Mouse (Mus musculus): ENCODE results near the gene Idh3a. TPM values are rescaled to one million over a fixed set of nuclear protein-coding genes. Genes with fewer than 3 reads are reported as not detected.

The Idh3a gene
- total and polyA plus RNA-seq, 2 experiments from 2014 or later, result 407 to 840 TPM

GRCm38 (mm10) chr9:54596752-54597465 is 10.8 kb downstream of the Idh3a start:
- ATAC-seq (ENCODE audit: insufficient read depth, low read depth) (peak; percentile 85), DNase-seq (ENCODE audit: low spot score) (peak; percentile 73)
- Histone ChIP-seq H3K36me3 (replicated peaks; ENCODE audit: control insufficient read depth, insufficient read depth, low read length) (peaks cover 95% of the 10 kb centered on the region), H3K9me3 (replicated peaks; ENCODE audit: control insufficient read depth, low read length) (no peaks in the 10 kb centered on the region), H3K27me3 (ENCODE audit: control insufficient read depth, insufficient read depth, low read length) (no peaks in the 10 kb centered on the region), H3K4me3 (ENCODE audit: low read depth, low read length) (no peak overlapping the region), H3K27ac (ENCODE audit: low read depth) (peak overlapping the region; percentile 86), H3K4me2 (ENCODE audit: low read depth, low read length) (peak overlapping the region; percentile 21; the same call in 1 of the 2 replicates), H3K9ac (replicated peaks; ENCODE audit: low read depth, low read length) (peak overlapping the region; percentile 15; the same call in 1 of the 2 replicates), H3K4me1 (ENCODE audit: control insufficient read depth, insufficient read depth) (0 out of 2 replicates have a peak, but pooled peaks cover 13% of the 10 kb centered on the region)
- TF ChIP-seq CTCF (IDR thresholded peaks at IDR 0.05; ENCODE audit: low read depth) (no peak), EP300 (IDR thresholded peaks at IDR 0.05; ENCODE audit: low read depth) (no peak)
- WGBS, result 49% methylated on average over 15 of the region's 15 CpGs

- no peaks in the 10 kb centered on the region for H3K27me3 ChIP-seq (ENCODE audit: control insufficient read depth, insufficient read depth, low read length)
- no peak overlapping the region for H3K9ac ChIP-seq (replicated peaks; ENCODE audit: low read depth, low read length)
- ATAC-seq (ENCODE audit: insufficient read depth, low read depth), result no peak
- 0 out of 2 replicates have a peak, but pooled peaks cover 6% of the 10 kb centered on the region for H3K4me1 ChIP-seq (ENCODE audit: control insufficient read depth, insufficient read depth)
- WGBS, result 80% methylated on average over 2 of the region's 2 CpGs
- DNase-seq (ENCODE audit: low spot score), result no peak
- H3K4me3 ChIP-seq (ENCODE audit: low read depth, low read length), result no peak overlapping the region
- TF ChIP-seq CTCF (IDR thresholded peaks at IDR 0.05; ENCODE audit: low read depth) (no peak), EP300 (IDR thresholded peaks at IDR 0.05; ENCODE audit: low read depth) (no peak)
- no peaks in the 10 kb centered on the region for H3K9me3 ChIP-seq (replicated peaks; ENCODE audit: control insufficient read depth, low read length)
- peaks cover 67% of the 10 kb centered on the region for H3K36me3 ChIP-seq (replicated peaks; ENCODE audit: control insufficient read depth, insufficient read depth, low read length)
- no peak overlapping the region for H3K4me2 ChIP-seq (ENCODE audit: low read depth, low read length)
- no peak overlapping the region for H3K27ac ChIP-seq (ENCODE audit: low read depth)
Observed at GRCm38 (mm10) chr9:54602386-54602785, 16.3 kb downstream of the Idh3a start.

- H3K4me2 ChIP-seq (ENCODE audit: low read depth, low read length), result no peak overlapping the region
- TF ChIP-seq EP300 (IDR thresholded peaks at IDR 0.05; ENCODE audit: low read depth) (no peak), CTCF (IDR thresholded peaks at IDR 0.05; ENCODE audit: low read depth) (no peak)
- WGBS, result 83% methylated on average over 7 of the region's 7 CpGs
- peaks cover 62% of the 10 kb centered on the region for H3K36me3 ChIP-seq (replicated peaks; ENCODE audit: control insufficient read depth, insufficient read depth, low read length)
- no peak overlapping the region for H3K9ac ChIP-seq (replicated peaks; ENCODE audit: low read depth, low read length)
- H3K9me3 ChIP-seq (replicated peaks; ENCODE audit: control insufficient read depth, low read length), result no peaks in the 10 kb centered on the region
- no peak for ATAC-seq (ENCODE audit: insufficient read depth, low read depth)
- H3K4me1 ChIP-seq (ENCODE audit: control insufficient read depth, insufficient read depth), result 0 out of 2 replicates have a peak, but pooled peaks cover under 1% of the 10 kb centered on the region
- no peak overlapping the region for H3K27ac ChIP-seq (ENCODE audit: low read depth)
- no peak overlapping the region for H3K4me3 ChIP-seq (ENCODE audit: low read depth, low read length)
- H3K27me3 ChIP-seq (ENCODE audit: control insufficient read depth, insufficient read depth, low read length), result no peaks in the 10 kb centered on the region
- no peak for DNase-seq (ENCODE audit: low spot score)
Observed at GRCm38 (mm10) chr9:54602916-54603315, 16.8 kb downstream of the Idh3a start.

GRCm38 (mm10) chr9:54604131-54604654 is 18.1 kb downstream of the Idh3a start:
- DNase-seq (ENCODE audit: low spot score), result no peak

GRCm38 (mm10) chr9:54604886-54605285 is 18.8 kb downstream of the Idh3a start:
- TF ChIP-seq EP300 (IDR thresholded peaks at IDR 0.05; ENCODE audit: low read depth) (no peak), CTCF (IDR thresholded peaks at IDR 0.05; ENCODE audit: low read depth) (peak; percentile 61)
- H3K36me3 ChIP-seq (replicated peaks; ENCODE audit: control insufficient read depth, insufficient read depth, low read length), result peaks cover 42% of the 10 kb centered on the region

More at GRCm38 (mm10) chr9:54604131-54604654, 18.1 kb downstream of the Idh3a start:
- no peak overlapping the region for H3K4me3 ChIP-seq (ENCODE audit: low read depth, low read length)
- peaks cover 49% of the 10 kb centered on the region for H3K36me3 ChIP-seq (replicated peaks; ENCODE audit: control insufficient read depth, insufficient read depth, low read length)
- no peaks in the 10 kb centered on the region for H3K9me3 ChIP-seq (replicated peaks; ENCODE audit: control insufficient read depth, low read length)
- no peak for TF ChIP-seq EP300 (IDR thresholded peaks at IDR 0.05; ENCODE audit: low read depth)
- no peak for TF ChIP-seq CTCF (IDR thresholded peaks at IDR 0.05; ENCODE audit: low read depth)
- no peaks in the 10 kb centered on the region for H3K27me3 ChIP-seq (ENCODE audit: control insufficient read depth, insufficient read depth, low read length)
- 68% methylated on average over 5 of the region's 5 CpGs for WGBS
- no peak overlapping the region for H3K4me2 ChIP-seq (ENCODE audit: low read depth, low read length)
- ATAC-seq (ENCODE audit: insufficient read depth, low read depth), result no peak
- no peak overlapping the region for H3K9ac ChIP-seq (replicated peaks; ENCODE audit: low read depth, low read length)
- H3K4me1 ChIP-seq (ENCODE audit: control insufficient read depth, insufficient read depth), result no peaks in the 10 kb centered on the region
- H3K27ac ChIP-seq (ENCODE audit: low read depth), result no peak overlapping the region

More at GRCm38 (mm10) chr9:54604886-54605285, 18.8 kb downstream of the Idh3a start:
- ATAC-seq (ENCODE audit: insufficient read depth, low read depth) (peak; percentile 61; the same call in 1 of the 2 replicates), DNase-seq (ENCODE audit: low spot score) (peak; percentile 41)
- Histone ChIP-seq H3K9ac (replicated peaks; ENCODE audit: low read depth, low read length) (no peak overlapping the region), H3K27me3 (ENCODE audit: control insufficient read depth, insufficient read depth, low read length) (no peaks in the 10 kb centered on the region), H3K4me2 (ENCODE audit: low read depth, low read length) (no peak overlapping the region), H3K9me3 (replicated peaks; ENCODE audit: control insufficient read depth, low read length) (no peaks in the 10 kb centered on the region), H3K4me1 (ENCODE audit: control insufficient read depth, insufficient read depth) (no peaks in the 10 kb centered on the region), H3K27ac (ENCODE audit: low read depth) (no peak overlapping the region), H3K4me3 (ENCODE audit: low read depth, low read length) (no peak overlapping the region)
- WGBS, result 50% methylated on average over 4 of the region's 4 CpGs
